Mouse (Mus musculus) ES-E14 (cell line): Measurements from ENCODE around the gene Ncln. TPM values are rescaled to one million over a fixed set of nuclear protein-coding genes. Genes with fewer than 3 reads are reported as not detected.

Source experiments
- DNase-seq: peaks from one replicate; pipeline ENCODE4 v3.0.0-alpha.2; 2013; ENCODE audit warnings: low read depth, low spot score
- H3K27ac ChIP-seq: 2 replicates; pipeline ENCODE4 v1.5.1; 2012; ENCODE audit warnings: low read depth, mild to moderate bottlenecking, low read length, moderate library complexity, mixed read lengths; ENCODE audit not compliant: poor library complexity, insufficient read depth, severe bottlenecking
- H3K36me3 ChIP-seq: 2 replicates; pipeline ENCODE4 v1.6.1; 2012; ENCODE audit warnings: mild to moderate bottlenecking, low read length, moderate library complexity, mixed read lengths; ENCODE audit not compliant: control insufficient read depth, poor library complexity, insufficient read depth, severe bottlenecking
- H3K4me1 ChIP-seq, 2 experiments: fragments of 150-350 bp in 1 of 2; sonication (generic) in 1 of 2; 2 replicates each; pipeline ENCODE4 v1.6.1; 2012; ENCODE audit warnings: low read length in 2 of 2, mild to moderate bottlenecking in 1 of 2, mixed read lengths in 1 of 2; ENCODE audit not compliant: control insufficient read depth in 2 of 2, insufficient read depth in 2 of 2, poor library complexity in 1 of 2
- H3K4me3 ChIP-seq, 2 experiments: fragments of 150-350 bp in 1 of 2; sonication (generic) in 1 of 2; 2 replicates each; pipeline ENCODE4 v1.5.1; 2012; ENCODE audit warnings: low read length in 2 of 2, low read depth in 1 of 2, mild to moderate bottlenecking in 1 of 2, mixed read lengths in 1 of 2; ENCODE audit not compliant: insufficient read depth in 1 of 2, poor library complexity in 1 of 2, severe bottlenecking in 1 of 2
- H3K9ac ChIP-seq: 2 replicates; pipeline ENCODE4 v1.6.1; 2012; ENCODE audit warnings: low read depth, mild to moderate bottlenecking, low read length, mixed read lengths; ENCODE audit not compliant: poor library complexity, insufficient read depth, severe bottlenecking
- H3K9me3 ChIP-seq: fragments of 150-350 bp; sonication (generic); 2 replicates; pipeline ENCODE4 v1.6.1; 2012; ENCODE audit warnings: low read depth, mild to moderate bottlenecking, low read length; ENCODE audit not compliant: control insufficient read depth, insufficient read depth
- ZNF384 ChIP-seq: IDR thresholded peaks from 2 replicates; pipeline ENCODE4 v1.6.1; 2012; ENCODE audit warnings: low read depth, low read length, inconsistent platforms
- in situ Hi-C, 2 experiments: fragments of 600-800 bp; cut with MboI; formaldehyde crosslinking; loops; one replicate each; pipeline ENCODE4 v1.15.1; 2025; ENCODE audit warnings: low sequenced_read_pairs in 2 of 2, inconsistent platforms in 1 of 2; ENCODE audit not compliant: unreplicated experiment in 2 of 2
- total RNA-seq: library from RNA; depleted of rRNA; stranded (reverse); fragments of 300-350 nt; gene quantifications from 2 replicates; pipeline ENCODE4 v1.2.3, GENCODE M21; 2012; rRNA removed

Gene Ncln
- total RNA-seq, 1 experiment: 254 TPM

- TF ChIP-seq ZNF384: no peak
Observed at GRCm38 (mm10) chr10:81441019-81441418, 55.2 kb downstream of the Ncln start.

More at GRCm38 (mm10) chr10:81441019-81441418, 55.2 kb downstream of the Ncln start:
- Histone ChIP-seq H3K4me3 (no peak overlapping the region), H3K9me3 (no peaks in the 10 kb centered on the region), H3K9ac (no peak overlapping the region), H3K4me1 (no peaks in the 10 kb centered on the region), H3K27ac (no peak overlapping the region), H3K36me3 (no peaks in the 10 kb centered on the region)
- in situ Hi-C loops: no loop called here
- DNase-seq: no peak

Other genes starting within 250 kb of the Ncln start
- 0.85 and 5.0 TPM in 2 replicates for gene Matk, start 243.5 kb downstream of the Ncln start, total RNA-seq
- 114 and 138 TPM in 2 replicates for gene Mrpl54, start 229.5 kb downstream of the Ncln start, total RNA-seq
- 72.3 and 90.2 TPM in 2 replicates for gene Apba3, start 229.4 kb downstream of the Ncln start, total RNA-seq
- 5.2 and 15.2 TPM in 2 replicates for gene Tjp3, start 204.8 kb downstream of the Ncln start, total RNA-seq
- 27.3 and 34.6 TPM in 2 replicates for gene Pip5k1c, start 203.4 kb downstream of the Ncln start, total RNA-seq
- 53.1 and 54.9 TPM in 2 replicates for gene Cactin, start 175.3 kb downstream of the Ncln start, total RNA-seq
- gene Tbxa2r, start 167.7 kb downstream of the Ncln start, total RNA-seq: 2.3 and 4.5 TPM in 2 replicates
- gene Gipc3, start 153.1 kb downstream of the Ncln start, total RNA-seq: 0.09 and 0.16 TPM in 2 replicates
- 43.5 and 55.9 TPM in 2 replicates for gene Hmg20b, start 145.9 kb downstream of the Ncln start, total RNA-seq
- 28.7 and 46.1 TPM in 2 replicates for gene Mfsd12, start 138.9 kb downstream of the Ncln start, total RNA-seq
- gene 4930404N11Rik, start 130.6 kb downstream of the Ncln start, total RNA-seq: 9.4 and 19.1 TPM in 2 replicates
- gene Fzr1, start 117.9 kb downstream of the Ncln start, total RNA-seq: 63.0 and 94.5 TPM in 2 replicates
- gene Dohh, start 112.0 kb downstream of the Ncln start, total RNA-seq: 168 and 183 TPM in 2 replicates
- 1.1 and 1.8 TPM in 2 replicates for gene Gm48551, start 111.9 kb downstream of the Ncln start, total RNA-seq
- 2.5 and 2.7 TPM in 2 replicates for gene Gm48552, start 107.4 kb downstream of the Ncln start, total RNA-seq
- gene Smim24, start 103.3 kb downstream of the Ncln start, total RNA-seq: 1.7 TPM in 2 replicates
- gene Nfic, start 40.8 kb downstream of the Ncln start, total RNA-seq: 4.9 and 6.3 TPM in 2 replicates
- 5.0 and 8.2 TPM in 2 replicates for gene Celf5, start 13.7 kb downstream of the Ncln start, total RNA-seq
- 0.94 and 1.9 TPM in 2 replicates for gene S1pr4, start 3.7 kb upstream of the Ncln start, total RNA-seq
- 11.8 and 16.6 TPM in 2 replicates for gene Gna15, start 27.8 kb upstream of the Ncln start, total RNA-seq
- gene Gna11, start 48.8 kb upstream of the Ncln start, total RNA-seq: 52.1 and 53.4 TPM in 2 replicates
- 102 and 145 TPM in 2 replicates for gene Aes, start 63.1 kb upstream of the Ncln start, total RNA-seq
- gene Tle2, start 78.2 kb upstream of the Ncln start, total RNA-seq: 2.4 and 2.6 TPM in 2 replicates
- gene Tle6, start 104.7 kb upstream of the Ncln start, total RNA-seq: 17.7 and 22.0 TPM in 2 replicates
- 2.3 and 2.5 TPM in 2 replicates for gene BC025920, start 109.9 kb upstream of the Ncln start, total RNA-seq
- gene Sirt6, start 131.4 kb upstream of the Ncln start, total RNA-seq: 14.5 and 16.7 TPM in 2 replicates
- gene Ankrd24, start 132.1 kb upstream of the Ncln start, total RNA-seq: 14.4 and 18.6 TPM in 2 replicates
- 5.3 and 5.5 TPM in 2 replicates for gene Gm10778, start 152.7 kb upstream of the Ncln start, total RNA-seq
- gene Zfp433, start 208.4 kb upstream of the Ncln start, total RNA-seq: 6.1 and 7.3 TPM in 2 replicates